8 mouse cellular contexts compared by ENCODE assay signal in the genomic region with DNA sequence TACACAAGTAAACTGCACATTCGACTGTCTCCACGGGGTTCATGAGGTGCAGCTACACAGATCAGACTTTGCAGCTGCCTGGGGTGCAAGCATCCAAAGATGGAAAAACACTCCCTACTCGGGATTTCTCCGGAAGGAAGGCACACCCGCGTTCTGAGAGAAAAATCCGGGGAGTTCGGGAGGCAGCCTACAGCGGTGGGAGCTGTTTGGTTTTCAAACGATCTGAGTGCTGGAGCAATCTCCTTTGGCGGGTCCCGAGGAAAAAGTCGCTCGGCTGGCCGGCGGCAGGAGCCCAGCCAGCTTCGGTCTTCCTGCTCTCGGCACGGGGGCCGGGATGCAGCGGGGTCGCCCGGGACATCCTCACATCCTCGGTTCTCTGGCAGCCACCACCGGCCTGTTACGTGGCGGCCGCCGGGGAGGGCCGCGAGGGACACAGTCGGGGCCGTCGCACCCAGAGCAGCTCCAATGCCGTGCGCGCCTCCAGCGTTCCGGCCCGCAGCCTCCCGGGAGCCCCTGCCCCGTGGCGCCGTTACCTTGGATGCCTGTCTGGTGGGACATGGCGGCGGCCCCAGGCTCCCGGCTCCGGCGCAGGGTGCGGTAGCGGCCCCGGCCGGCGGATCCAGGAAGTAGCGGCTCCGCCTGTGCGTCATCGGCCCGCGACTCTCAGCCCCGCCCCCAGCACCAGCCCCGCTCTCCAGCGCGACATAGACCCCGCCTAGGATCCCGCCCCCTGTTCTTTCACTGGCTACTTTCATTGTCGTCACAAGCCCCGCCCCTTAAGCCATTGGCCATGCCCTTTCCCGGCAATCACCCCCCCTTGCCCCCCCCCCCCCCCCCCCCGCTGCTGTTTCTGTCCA. TPM values are rescaled to one million over a fixed set of nuclear protein-coding genes. Genes with fewer than 3 reads are reported as not detected.
DNase-seq lines count a peak whose midpoint lies in the region; ATAC-seq and TF ChIP-seq lines count a peak whose summit lies in the region.

Twf1 (minus strand) TSS at position 671 of the 857 bp plus-strand sequence.

- peak; percentile 97 for ATAC-seq in Patski
- peak; percentile 100 for ATAC-seq in hindbrain, embryonic 13.5 days (ENCODE audit: low FRiP score)

- H3K4me2 ChIP-seq in hindbrain, embryonic 13.5 days: peak within 1 kb of the TSS; percentile 76

- peaks cover 16% of the 10 kb centered on the region for H3K36me3 ChIP-seq in hindbrain, embryonic 13.5 days

- no peaks in the 10 kb centered on the region for H3K9me3 ChIP-seq in hindbrain, embryonic 13.5 days

- H3K27ac ChIP-seq in hindbrain, embryonic 13.5 days: peak within 1 kb of the TSS; percentile 93

- peak; percentile 65 for DNase-seq in Patski (ENCODE audit: low read depth, low spot score)
- DNase-seq in cerebellum, postnatal 14 days: peak; percentile 99
- peak; percentile 92 to 97 for DNase-seq in frontal cortex, postnatal 14 days (ENCODE audit: low spot score in 2 of 2)
- peak; percentile 96 to 98 for DNase-seq in layer of hippocampus, postnatal 25 days (ENCODE audit: extremely low spot score in 1 of 2, low spot score in 1 of 2)
- DNase-seq in lung, postnatal 25 days (ENCODE audit: low spot score): peak; percentile 98
- peak; percentile 98 for DNase-seq in retina, embryonic 14.5 days (ENCODE audit: low spot score)
- peak; percentile 100 for DNase-seq in thymus, postnatal 4 days

- peaks cover 13% of the 10 kb centered on the region for H3K4me1 ChIP-seq in hindbrain, embryonic 13.5 days (replicated peaks)

- peak; percentile 38 for TF ChIP-seq CTCF in Patski (IDR thresholded peaks at IDR 0.05)

- peak within 1 kb of the TSS; percentile 89 for H3K4me3 ChIP-seq in hindbrain, embryonic 13.5 days

- POLR2A ChIA-PET in Patski (lab: Charles Lee): interaction anchor here (1.2 kb wide), 1 partner anchor 46 kb away, joined by 3 read pairs; the partner anchor contains the start of genes Irak4 and Pus7l

- in situ Hi-C loops in Patski (cut with MboI; ENCODE audit: low pct_unique_long_range_greater_than_20kb): no loop called here

- peak within 1 kb of the TSS; percentile 93 for H3K9ac ChIP-seq in hindbrain, embryonic 13.5 days

- peaks cover 8% of the 10 kb centered on the region for H3K27me3 ChIP-seq in Patski
- no peaks in the 10 kb centered on the region for H3K27me3 ChIP-seq in hindbrain, embryonic 13.5 days

- CTCF ChIA-PET in Patski (lab: Charles Lee): no interaction called here

- WGBS in hindbrain, embryonic 13.5 days: under 1% methylated on average over 67 of the region's 70 CpGs

RNA-seq across cellular contexts. Expression of gene Twf1, which starts in this region (rescaled TPM):
- 112 TPM for polyA plus RNA-seq in Patski (2021)
- 92.3 and 94.9 TPM in 2 replicates for polyA plus RNA-seq in hindbrain, embryonic 13.5 days (2015; fragmentation: Nextera tagmentation; extraction: Ambion mirVana)
- total RNA-seq in layer of hippocampus, postnatal 25 days (2021): 10 to 100 TPM; 49.2 to 53.3 TPM

Comparison
In these comparisons a context has a peak if more than half of its experiments do, and no peak if none do; other contexts are left out.
1. Peak in every context shown above with its lines: DNase-seq, ATAC-seq, H3K4me3 ChIP-seq and H3K27ac ChIP-seq.